Mouse (Mus musculus): ENCODE measurements at regions not wholly inside any gene's neighbourhood (a gene's known extent, or its start where the extent isn't known, plus 50 kb on each side); places are given as distances from the start of the nearest gene placed in this dataset.

DNA sequence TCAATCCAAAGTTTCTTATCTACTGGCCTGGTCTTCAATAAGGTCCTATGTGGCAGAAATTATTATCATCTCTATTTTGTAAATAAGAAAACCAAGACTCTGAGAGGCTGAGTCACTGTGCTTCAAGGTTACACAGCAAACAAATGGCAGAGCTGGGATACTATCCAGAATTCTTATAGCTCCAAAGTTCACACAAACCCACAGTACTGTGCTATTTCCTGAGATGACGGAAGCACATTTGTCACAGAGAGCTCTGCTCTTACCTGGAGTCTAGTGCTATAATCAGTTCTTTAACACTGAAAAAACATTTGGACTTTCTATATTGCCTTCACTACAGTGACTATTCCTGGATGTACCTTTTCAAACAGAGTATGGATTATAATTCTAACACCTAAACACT, 654.7 kb upstream of the Brinp1 start:
- TF ChIP-seq CTCF (conservative IDR thresholded peaks at IDR 0.05; ENCODE audit: low read length) (no peak), NANOG (IDR thresholded peaks at IDR 0.05; ENCODE audit: borderline replicate concordance, low read length) (no peak)

Measured in E14TG2a.4 (cell line).